Comparison of ENCODE assay signal across 10 mouse cellular contexts in the genomic region with DNA sequence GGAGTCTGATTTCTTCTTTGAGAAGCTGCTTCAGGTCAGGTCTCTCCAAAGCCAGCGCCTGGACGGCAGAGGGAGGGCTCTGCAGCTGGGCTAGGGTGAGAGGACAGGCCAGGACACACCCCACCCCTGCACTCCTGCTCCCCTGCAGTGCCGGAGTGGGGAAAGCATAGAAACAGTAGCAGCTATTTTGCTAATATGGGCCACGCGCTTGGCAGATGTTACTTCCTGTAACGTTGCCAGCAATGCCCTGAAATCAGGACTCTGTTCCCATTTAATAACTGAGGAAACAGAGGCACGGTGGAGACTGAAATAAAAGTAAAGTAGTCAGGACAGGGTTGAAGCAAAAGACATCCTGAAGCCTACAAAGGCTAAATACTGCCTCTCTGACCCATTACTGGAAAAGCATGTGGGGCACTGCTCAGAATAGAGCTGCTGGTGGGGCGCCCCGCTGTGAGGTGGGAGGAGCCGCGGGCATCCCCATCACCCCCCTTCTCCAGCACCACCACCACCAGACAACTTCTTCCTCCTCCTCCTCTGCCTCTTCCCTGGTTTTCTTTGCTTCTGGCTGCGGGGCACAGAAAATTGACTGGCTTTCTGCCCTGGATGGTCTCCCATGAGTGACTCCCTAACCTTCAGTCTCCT.
A peak's percentile ranks its signal among the peaks of the same experiment; 100 is the strongest.
DNase-seq lines count a peak whose midpoint lies in the region; ATAC-seq lines count a peak whose summit lies in the region.
"Had no signal": no experiment of that assay in that cellular context is flagged by ENCODE, and none has a peak within 500 bp of the region (broad histone marks: within the 10 kb centered on the region; RNA-seq: fewer than 3 reads in every experiment).

No protein-coding gene starts in this region.

- H3K27ac ChIP-seq in heart, embryonic 16.5 days (ENCODE audit: low read length): no peak overlapping the region
- no peak overlapping the region for H3K27ac ChIP-seq in limb, embryonic 15.5 days
- H3K27ac ChIP-seq: macrophage had no signal

- 4% methylated on average over 12 of the region's 12 CpGs for WGBS in heart, embryonic 16.5 days
- WGBS in limb, embryonic 15.5 days: 3% methylated on average over 12 of the region's 12 CpGs

- H3K36me3 ChIP-seq in heart, embryonic 16.5 days (ENCODE audit: control insufficient read depth, insufficient read depth): no peaks in the 10 kb centered on the region
- H3K36me3 ChIP-seq in limb, embryonic 15.5 days: no peaks in the 10 kb centered on the region

- H3K4me3 ChIP-seq in heart, embryonic 16.5 days (ENCODE audit: low read length): no peak overlapping the region; the same call in 1 of the 2 replicates
- H3K4me3 ChIP-seq in limb, embryonic 15.5 days: no peak overlapping the region
- H3K4me3 ChIP-seq: erythroblast, embryonic 14.5 days had no signal

- peak; percentile 90 for DNase-seq in heart, adult 11 months
- DNase-seq in heart, adult 8-10 months (ENCODE audit: low spot score): no peak
- DNase-seq in CD4-positive, CD25-positive, alpha-beta regulatory T cell, adult 2 months (ENCODE audit: low read depth, low spot score): peak; percentile 33
- DNase-seq in cerebellum, postnatal 25 days: peak; percentile 23 to 28
- peak; percentile 40 for DNase-seq in telencephalon, adult 2 months (ENCODE audit: low read depth, low spot score)
- no peak for DNase-seq in urinary bladder, postnatal 4 days (ENCODE audit: low spot score in 2 of 2)

- H3K27me3 ChIP-seq in heart, embryonic 16.5 days (ENCODE audit: control insufficient read depth, insufficient read depth, low read length): peaks cover 16% of the 10 kb centered on the region
- peaks cover 4% of the 10 kb centered on the region; the same call in 1 of the 2 replicates for H3K27me3 ChIP-seq in limb, embryonic 15.5 days

- peaks cover 16% of the 10 kb centered on the region for H3K4me1 ChIP-seq in heart, embryonic 16.5 days (ENCODE audit: control insufficient read depth, insufficient read depth, low read length)
- peaks cover 22% of the 10 kb centered on the region for H3K4me1 ChIP-seq in limb, embryonic 15.5 days

- H3K9me3 ChIP-seq in heart, embryonic 16.5 days (replicated peaks; ENCODE audit: control insufficient read depth, low read length): no peaks in the 10 kb centered on the region
- no peaks in the 10 kb centered on the region for H3K9me3 ChIP-seq in limb, embryonic 15.5 days

- peak overlapping the region; percentile 41 for H3K4me2 ChIP-seq in heart, embryonic 16.5 days (ENCODE audit: low read depth, low read length)
- peak overlapping the region; percentile 29 for H3K4me2 ChIP-seq in limb, embryonic 15.5 days

- H3K9ac ChIP-seq in heart, embryonic 16.5 days (ENCODE audit: low read length): no peak overlapping the region
- H3K9ac ChIP-seq in limb, embryonic 15.5 days: no peak overlapping the region

- no peak for ATAC-seq in heart, embryonic 16.5 days (replicated peaks; ENCODE audit: extremely low read depth, insufficient read depth, low FRiP score)
- ATAC-seq in limb, embryonic 15.5 days (ENCODE audit: insufficient number of reproducible peaks, low FRiP score, low TSS enrichment, low read depth): peak; percentile 59; the same call in 1 of the 2 replicates

Comparison
In these comparisons a context has a peak if more than half of its experiments do, and no peak if none do; other contexts are left out.
1. DNase-seq: peak in heart, adult 11 months (single experiment), CD4-positive, CD25-positive, alpha-beta regulatory T cell, adult 2 months (single experiment), cerebellum, postnatal 25 days (2 of 2) and telencephalon, adult 2 months (single experiment); none in heart, adult 8-10 months (single experiment) and urinary bladder, postnatal 4 days (0 of 2).